Comparison of ENCODE assay signal across 19 mouse cellular contexts in the genomic region with DNA sequence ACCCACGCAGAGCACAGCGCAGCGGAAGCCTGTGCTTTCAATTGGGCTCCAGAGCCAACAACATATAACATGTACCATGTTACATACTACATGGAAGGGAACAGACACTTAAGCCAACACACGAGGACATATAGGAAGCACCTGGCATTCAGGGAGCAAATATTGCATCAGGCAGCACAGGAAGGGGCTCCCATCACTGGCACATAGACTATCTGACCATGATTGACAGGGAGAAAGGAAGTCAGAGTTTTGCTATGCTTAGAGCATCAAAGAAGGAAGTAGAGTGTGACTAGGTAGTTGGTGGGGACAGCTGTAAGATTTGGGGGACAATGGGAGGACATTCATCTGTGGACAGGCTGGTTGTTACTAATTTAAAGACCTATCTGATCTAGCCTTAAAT.
"Had no signal": no experiment of that assay in that cellular context is flagged by ENCODE, and none has a peak within 500 bp of the region (broad histone marks: within the 10 kb centered on the region; RNA-seq: fewer than 3 reads in every experiment).

No protein-coding gene starts in this region.

- H3K27me3 ChIP-seq: lung, embryonic 15.5 days; megakaryocyte, embryonic 14.5 days; stomach, embryonic 15.5 days had no signal

- H3K9ac ChIP-seq: liver, embryonic 14.5 days; lung, embryonic 15.5 days; midbrain, embryonic 13.5 days; midbrain, embryonic 15.5 days; neural tube, embryonic 12.5 days; stomach, embryonic 15.5 days had no signal

- H3K4me2 ChIP-seq: lung, embryonic 15.5 days; midbrain, embryonic 11.5 days; midbrain, embryonic 13.5 days; midbrain, embryonic 15.5 days; neural tube, embryonic 12.5 days; stomach, embryonic 15.5 days had no signal

- ATAC-seq: lung, postnatal 0 days; midbrain, embryonic 13.5 days; midbrain, embryonic 15.5 days had no signal

- H3K4me1 ChIP-seq: neural tube, embryonic 12.5 days; stomach, embryonic 15.5 days had no signal

- DNase-seq: lung, adult 2 months; lung, postnatal 14 days; lung, postnatal 36 days; right cerebral cortex, adult 18-20 months; right cerebral cortex, postnatal 14 days; thymus, adult 2 months; thymus, postnatal 25 days; thymus, postnatal 4 days had no signal

- H3K27ac ChIP-seq: liver, embryonic 14.5 days; lung, embryonic 15.5 days; macrophage; midbrain, embryonic 13.5 days; midbrain, embryonic 15.5 days; neural tube, embryonic 12.5 days; stomach, embryonic 15.5 days; stomach, postnatal 0 days had no signal

- H3K4me3 ChIP-seq: lung, embryonic 15.5 days; megakaryocyte, embryonic 14.5 days; midbrain, embryonic 13.5 days; midbrain, embryonic 15.5 days; neural tube, embryonic 12.5 days; stomach, embryonic 15.5 days had no signal

- H3K36me3 ChIP-seq: lung, embryonic 15.5 days; midbrain, embryonic 13.5 days; midbrain, embryonic 15.5 days; neural tube, embryonic 12.5 days; stomach, embryonic 15.5 days had no signal

- H3K9me3 ChIP-seq: lung, embryonic 15.5 days; megakaryocyte, embryonic 14.5 days; midbrain, embryonic 13.5 days; midbrain, embryonic 15.5 days; neural tube, embryonic 12.5 days; stomach, embryonic 15.5 days had no signal
